Mouse (Mus musculus): ENCODE measurements around the gene Agpat3.

The Agpat3 gene

DNA sequence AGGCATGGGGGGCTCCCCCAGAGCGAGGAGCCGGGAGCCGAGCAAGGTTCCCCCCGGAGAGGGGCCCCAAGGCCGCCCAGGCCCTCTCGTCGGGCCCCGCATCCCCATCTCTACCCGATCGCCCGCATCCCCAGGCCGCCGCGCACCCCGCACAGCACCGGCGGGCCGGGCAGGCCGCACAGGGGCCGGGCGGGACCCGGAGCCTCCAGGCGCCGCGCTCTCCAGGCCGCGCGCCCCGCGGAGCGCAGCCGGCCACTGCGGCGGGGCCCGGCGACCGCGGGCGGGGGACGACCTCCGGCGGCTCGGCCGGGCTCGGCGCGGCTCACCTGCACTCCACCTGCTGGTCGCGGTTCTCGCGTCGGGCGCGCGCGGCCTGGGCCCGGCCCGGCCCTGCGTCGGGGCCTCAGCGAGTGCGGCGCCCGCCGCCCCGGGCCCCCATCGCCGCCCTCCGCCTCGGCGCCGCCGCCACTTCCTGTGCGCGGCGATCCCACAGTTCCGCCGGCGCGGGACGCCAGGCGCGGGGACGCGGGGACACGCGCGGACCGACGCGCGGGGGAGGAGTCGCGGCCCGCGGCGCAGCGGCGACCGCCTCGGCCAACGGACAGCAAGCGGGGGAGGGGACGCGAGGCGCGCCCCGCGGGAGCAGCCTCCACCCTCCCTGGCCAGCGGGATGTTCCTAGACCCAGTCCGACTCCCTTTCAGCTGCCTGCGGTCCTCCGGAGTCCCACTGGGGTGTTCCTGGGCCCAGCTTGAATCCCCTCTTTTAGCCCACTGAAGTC is at the start of gene Agpat3:
Gene Agpat3 (minus strand): TSS at position 603 of the 779 bp plus-strand sequence.
- peak; percentile 56 for DNase-seq (ENCODE audit: low read depth, low spot score)

DNA sequence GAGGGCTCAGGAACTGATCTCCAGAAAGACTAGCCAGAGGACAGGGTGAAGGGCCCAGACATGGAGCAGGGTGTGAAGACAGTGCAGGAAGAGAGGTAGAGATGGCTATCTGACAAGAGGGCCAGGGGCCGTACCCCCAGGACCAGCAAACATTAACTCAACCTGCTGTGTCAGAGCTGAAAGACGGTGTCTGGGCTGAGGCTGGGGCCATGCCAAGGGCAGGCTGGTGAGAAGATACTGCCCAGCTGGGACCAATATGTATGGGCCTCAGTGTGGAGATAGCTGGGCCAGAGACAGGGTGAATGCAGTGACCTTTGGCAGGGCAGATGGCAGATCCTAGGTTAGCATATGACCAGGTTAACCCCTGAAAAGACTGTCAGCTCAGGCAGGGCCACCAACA is 48.8 kb upstream of the Agpat3 start:
- DNase-seq (ENCODE audit: low read depth, low spot score) = no peak

DNA sequence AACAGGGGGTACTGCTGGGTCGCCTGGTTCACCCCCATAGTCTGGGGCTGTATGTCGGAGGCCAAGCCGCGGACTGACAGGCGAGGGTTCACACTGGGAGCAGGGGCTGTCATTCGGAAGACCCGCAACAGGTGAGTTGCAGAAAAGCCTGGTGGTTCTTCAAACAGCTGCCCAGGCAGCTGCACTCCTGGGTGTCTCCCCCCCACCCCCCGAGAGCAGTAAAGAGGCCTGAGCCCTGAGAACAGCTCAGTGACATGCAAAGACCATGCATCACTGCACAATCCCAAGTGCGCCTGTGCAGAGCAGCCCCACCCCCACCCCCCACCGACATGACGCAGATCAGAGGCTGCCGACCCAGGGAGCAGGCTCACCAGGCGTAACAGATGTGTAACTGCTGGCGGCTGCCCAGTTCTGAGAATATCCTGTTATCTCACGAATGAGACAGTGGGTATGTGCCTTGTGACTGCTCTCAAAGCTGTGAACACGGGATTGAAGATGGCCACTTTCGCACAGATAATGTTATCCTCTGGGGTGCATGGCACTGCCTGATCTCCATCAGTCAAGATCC is 46.9 kb upstream of the Agpat3 start:
- DNase-seq (ENCODE audit: low read depth, low spot score) = peak; percentile 92

DNA sequence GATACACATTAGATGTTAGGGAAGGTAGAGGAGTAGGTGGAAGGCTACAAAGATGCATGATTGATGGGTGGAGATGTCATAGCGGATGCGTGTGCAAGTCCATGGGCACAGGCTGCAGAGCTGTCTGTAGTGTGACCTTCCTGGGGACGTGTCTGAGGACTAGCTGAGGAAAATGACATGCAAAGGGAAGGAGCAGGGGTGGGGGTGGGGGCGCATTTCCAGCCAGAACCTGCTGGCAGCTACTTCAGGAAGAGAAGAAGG is 44.3 kb upstream of the Agpat3 start:
- DNase-seq (ENCODE audit: low read depth, low spot score) = no peak

DNA sequence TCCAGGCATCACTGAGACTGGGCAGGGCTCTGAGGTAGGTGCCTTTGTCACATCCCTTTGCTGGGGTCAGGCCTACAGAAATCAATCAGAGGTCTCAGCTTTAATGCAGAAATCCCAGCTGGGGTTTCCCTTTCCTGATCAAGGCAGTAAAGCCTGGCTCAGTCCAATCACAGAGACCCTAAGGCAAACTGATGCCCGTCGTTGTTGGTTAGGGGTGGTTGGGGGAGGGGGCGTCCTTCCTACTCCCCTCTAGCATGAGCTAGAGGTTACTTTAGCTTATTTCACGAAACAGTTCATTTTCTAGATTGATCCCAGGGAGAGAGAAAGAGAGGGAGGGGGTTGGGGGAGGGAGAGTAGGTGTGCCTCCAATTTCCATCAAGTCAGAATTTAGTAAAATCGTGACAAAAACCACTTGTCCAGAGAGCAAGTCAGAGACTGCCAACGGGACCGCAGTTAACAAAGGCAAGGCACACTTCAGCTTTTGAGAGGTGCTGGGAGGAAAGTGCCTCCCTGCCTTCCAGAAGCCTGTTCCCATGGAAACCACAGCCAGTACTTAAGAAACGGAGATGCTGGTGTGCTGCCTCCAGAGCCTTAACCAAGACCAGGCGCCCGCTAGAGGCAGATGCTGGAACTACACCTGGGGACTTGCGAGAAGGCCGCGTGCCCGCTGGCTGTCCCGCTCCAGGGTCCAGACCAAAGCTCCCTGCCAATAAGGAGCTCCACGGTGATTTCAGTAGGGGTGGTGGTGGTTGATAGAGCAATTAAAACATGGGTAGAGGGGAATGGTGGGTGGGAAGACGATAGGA is 43.7 kb upstream of the Agpat3 start:
- peak; percentile 89 for DNase-seq (ENCODE audit: low read depth, low spot score)

DNA sequence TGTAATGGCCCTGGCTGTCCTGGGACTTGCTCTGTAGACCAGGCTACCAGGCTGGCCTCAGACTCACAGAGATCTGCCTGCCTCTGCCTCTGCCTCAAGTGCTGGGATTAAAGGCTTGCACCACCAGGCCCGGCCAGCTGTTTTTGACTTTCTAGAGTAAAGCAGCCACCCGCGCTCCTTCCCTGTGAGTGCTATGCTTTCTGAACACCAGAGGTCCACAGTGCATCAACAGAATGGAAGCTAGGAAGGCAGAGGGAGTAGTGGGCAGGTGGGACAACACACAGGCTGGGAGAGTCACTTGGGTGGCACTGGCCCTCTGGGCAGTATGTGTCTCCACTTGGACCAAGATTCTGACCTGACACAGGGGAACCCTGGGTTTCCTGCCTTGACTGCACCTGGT is 43.1 kb upstream of the Agpat3 start:
- no peak for DNase-seq (ENCODE audit: low read depth, low spot score)

DNA sequence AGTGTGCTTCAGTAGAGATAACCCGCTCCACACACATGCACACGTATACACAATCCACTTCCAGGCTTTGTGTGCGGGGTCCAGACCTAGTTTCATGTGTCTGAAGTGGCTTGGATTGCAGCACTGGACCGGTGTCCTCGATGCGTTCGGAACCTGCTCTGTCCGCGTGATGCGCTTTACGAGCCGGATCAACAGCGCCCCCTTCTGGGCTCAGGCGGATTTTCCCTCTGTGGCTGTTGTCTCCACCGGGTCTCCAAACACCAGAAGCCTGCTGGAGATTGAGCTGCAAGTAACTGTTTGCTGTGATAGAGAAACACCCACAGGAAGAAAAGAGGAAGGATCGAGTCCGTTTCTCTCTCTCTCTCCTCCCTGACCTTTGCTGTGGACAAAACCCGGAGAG is 39.8 kb upstream of the Agpat3 start:
- DNase-seq (ENCODE audit: low read depth, low spot score) = peak; percentile 84

DNA sequence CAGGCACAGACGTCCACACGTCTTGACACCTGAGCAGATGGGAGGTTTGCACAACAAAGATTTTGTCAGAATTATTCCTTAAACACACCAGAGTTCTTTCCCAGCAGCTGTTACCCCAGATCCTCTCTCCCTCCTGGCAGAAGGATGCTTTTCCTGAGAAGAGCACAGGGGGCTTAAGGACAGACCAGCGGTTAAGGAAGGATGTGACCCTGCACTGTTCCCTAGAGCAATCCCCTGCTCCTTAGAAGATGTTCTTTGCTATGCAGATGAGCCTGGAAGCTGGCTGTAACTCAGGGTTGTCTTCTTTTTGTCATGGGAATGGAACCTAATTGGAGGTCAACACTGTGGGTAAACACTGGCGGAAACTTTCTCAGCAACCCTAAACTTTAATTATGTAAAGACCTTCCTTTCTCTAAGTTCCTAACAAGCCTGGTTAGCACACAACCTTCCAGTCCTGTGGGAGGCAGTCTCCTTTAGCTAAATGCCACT is 38.7 kb upstream of the Agpat3 start:
- DNase-seq (ENCODE audit: low read depth, low spot score) = no peak

DNA sequence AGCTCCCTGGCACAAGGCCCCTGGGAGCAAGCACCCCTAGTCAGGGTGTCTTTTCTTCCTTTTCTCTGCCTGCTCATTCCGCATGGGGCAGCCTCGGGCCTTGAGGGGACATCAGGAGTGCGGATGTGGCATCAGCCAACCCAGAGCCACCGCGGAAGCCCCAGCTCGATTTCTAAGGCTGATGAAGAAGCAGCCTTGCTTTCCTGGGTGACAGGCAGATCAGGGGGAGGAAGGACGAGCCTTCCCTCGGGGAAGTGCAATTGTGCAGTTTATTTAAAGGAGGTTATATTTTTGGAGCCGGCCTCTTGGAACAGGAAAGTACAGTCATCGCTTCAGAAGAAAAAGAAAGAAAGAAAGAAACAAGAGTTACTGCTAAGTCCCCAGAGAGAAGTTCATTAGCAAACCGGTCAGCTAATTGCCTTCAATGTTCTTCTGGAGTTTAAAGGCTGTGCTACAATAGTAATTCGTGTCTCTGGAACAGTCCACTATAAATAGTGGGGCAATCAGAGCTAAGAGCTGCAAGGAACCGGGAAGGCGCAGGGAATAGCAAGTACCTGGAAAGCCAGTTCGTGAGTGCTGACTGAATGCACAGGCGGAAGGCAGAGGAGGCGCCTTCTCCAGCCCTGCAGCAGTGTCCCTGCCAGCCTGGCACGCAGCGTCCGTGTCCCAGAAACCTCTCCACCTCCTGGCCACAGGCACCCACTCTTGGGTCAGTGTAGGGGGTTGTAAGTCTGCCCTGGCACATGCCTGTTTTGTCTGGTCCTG is 36.1 kb upstream of the Agpat3 start:
- no peak for DNase-seq (ENCODE audit: low read depth, low spot score)

DNA sequence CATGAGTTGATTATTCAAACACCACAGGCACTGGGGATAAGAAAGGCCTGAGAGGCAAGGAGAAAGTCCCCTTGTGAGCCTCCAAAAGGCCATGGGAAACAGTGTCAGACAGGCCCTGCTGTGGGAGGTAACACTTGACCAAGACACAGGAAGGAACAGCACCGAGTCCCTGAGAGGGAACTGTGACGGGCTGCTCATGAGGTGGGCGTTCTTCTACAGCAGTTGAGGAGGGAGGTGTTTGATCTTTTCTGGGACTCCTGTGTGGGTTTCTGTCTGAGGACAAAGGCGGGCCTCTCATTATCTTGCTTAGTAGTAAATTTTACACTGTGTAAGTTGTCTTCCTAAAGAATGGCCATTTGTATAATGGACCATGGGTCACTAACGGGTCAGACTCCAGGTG is 33.2 kb upstream of the Agpat3 start:
- DNase-seq (ENCODE audit: low read depth, low spot score) = no peak

DNA sequence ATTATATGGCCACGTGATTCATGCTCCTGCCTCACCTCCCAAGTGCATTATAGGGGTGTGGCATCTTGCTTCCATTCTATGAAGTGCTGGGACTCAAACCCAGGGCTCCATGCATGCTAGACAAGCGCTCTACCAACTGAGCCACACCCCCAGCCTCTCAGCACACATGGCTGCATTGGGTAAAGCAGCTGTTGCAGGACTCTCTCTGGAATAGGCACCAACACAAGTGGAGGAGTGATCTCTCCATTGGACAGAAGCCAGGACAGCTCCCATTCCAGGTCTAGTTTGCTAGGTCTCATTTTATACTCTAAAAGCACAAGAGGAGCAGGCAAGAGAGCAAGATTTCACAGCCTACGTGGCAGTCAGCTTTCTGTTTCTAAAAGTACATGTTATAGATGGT is 31.3 kb upstream of the Agpat3 start:
- DNase-seq (ENCODE audit: low read depth, low spot score) = no peak

DNA sequence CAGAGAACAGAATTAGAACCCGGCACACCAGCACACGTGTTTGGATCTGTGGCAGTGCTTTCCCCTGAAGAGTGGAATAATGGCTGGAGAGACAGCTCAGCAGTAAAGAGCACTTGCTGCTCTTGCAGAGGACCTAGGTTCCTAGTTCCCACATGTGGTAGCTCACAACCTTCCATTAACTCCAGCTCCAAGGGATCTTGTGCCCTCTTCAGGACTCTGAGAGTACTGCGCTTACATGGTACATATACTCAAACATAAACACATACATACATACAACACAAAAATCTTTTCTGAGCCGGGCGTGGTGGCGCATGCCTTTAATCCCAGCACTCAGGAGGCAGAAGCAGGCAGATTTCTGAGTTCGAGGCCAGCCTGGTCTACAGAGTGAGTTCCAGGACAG is 26.2 kb upstream of the Agpat3 start:
- no peak for DNase-seq (ENCODE audit: low read depth, low spot score)

DNA sequence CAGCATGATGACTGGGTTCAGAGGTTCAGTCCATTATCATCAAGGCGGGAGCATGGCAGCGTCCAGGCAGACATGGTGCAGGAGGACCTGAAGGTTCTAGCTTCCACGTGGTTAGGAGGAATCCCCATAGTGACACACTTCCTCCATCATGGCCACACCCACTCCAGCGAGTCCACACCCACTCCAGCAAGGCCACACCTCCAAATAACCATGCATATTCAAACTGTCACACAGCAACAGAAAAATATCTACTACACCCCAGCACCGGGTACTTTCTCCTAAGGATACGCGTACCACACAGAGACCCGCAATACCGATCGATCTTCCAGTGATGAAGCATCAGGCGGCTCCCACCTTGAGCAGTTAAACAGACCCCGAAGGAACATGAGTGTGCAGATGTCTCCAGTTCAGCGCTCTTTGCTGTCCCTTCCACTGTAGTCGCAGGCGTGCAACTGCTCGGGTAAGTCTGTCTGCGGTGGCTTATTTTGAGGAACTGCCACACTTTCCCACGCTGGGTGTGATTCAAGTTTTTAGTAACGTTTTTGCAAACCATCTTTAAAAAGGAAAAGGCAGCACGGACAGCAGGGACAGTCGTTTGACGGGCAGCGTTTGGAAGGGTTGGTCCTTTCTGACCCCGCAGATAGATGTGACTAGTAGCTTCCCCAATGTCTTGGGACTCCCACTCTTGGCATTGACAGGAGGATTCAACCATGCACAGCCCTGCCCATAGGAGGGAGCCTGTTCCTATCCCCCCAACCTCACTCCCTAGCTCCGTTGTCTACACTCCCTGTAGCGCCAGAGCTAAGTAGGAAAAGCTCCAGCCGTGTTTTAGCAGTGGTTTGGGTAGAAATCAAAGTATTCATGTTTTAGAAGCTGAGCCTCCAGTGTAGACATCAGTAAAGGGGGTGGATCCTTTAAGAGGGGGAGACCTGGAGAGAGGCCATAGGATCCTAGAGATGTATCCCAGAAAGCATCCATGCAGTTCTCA is 20.7 kb upstream of the Agpat3 start:
- peak; percentile 93 for DNase-seq (ENCODE audit: low read depth, low spot score)

DNA sequence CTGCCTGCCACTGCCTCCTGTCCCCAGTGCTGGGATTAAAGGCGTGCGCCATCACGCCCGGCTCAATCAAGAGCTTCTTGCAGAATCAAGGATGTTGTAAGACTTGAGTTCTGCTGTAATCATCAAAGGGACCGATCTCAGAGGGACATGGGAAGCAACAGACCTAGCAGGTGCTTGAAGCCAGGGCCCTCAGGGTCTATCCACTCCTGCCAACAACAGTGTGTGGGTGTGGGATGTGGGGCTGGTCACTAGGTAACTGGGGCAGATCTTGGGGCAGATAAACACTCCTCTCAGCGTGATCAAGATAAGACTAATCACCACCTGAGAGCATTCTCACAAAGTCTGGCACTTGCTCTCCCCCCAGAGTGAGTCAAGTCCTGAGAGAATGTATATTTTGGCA is 19.5 kb upstream of the Agpat3 start:
- DNase-seq (ENCODE audit: low read depth, low spot score) = no peak

DNA sequence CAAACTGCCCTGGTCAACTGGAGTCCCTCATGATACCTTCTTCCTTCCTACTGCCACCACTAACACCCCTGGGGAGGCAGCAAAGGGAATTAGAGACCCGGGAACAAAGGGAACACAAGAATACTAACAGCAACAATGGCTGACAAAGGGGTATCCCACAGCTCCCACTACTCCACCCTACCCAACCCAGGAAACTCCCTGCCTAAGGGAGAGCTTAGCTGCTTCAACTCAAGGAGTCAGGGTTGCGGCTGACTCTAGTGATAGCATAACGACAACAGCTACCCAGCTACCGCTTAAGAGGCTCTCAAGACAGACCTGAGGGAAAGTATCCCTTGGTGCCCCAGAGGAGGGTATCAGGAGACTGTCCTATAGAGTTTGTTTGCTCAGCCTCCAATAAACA is 15.3 kb upstream of the Agpat3 start:
- no peak for DNase-seq (ENCODE audit: low read depth, low spot score)

DNA sequence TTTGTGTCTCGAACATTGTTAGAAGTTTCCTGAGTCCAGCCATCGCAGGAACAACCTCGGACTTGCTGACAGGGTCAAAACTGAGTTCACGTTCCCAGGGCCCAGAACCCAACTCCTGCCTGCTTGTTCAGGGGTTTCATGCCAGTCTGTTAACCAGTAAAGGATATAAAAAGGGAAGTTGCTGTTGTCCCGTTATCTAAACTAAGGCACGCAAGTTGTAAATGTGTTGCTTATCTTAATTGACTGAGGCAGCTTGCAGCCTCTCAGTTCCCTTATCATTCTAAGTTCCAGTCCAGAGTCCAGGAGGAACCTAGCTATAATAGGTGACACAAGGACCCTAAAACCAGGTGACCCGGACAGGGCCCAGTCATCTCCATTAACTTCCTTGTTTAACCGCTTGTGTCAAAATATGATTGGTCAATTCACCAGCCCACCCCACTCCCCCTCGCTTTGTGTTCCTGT is 14.6 kb upstream of the Agpat3 start:
- DNase-seq (ENCODE audit: low read depth, low spot score) = peak; percentile 53

DNA sequence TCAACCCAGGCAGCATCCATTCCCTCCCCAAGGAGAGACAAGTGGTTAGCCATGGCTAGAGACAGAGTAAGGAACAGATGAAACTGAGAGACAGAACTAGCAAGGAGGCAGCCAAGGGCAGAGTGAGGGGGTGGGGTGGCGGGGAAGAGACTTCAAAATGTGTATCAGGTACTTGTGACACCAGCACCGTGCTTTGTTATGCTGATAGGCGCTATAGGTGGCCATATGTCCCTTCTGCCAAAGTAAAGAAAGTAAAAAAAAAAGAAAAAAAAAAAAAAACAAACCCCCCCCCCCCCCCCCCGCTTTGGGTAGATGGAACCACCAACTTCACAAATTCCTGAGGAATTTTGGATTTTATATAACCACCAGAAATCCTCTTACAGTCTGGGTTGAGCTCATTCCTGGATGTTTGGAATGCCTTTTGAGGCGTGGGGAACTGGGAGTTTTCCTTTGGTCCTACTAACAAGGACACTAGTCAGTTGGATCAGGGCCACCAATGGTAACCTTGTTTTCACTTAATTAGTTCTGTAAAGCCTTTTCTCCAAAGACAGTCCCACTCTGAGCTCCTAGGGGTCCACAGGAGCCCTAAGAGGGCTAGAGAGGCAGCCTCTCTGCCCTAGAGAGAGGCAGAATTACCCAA is 14.0 kb upstream of the Agpat3 start:
- DNase-seq (ENCODE audit: low read depth, low spot score) = no peak

DNA sequence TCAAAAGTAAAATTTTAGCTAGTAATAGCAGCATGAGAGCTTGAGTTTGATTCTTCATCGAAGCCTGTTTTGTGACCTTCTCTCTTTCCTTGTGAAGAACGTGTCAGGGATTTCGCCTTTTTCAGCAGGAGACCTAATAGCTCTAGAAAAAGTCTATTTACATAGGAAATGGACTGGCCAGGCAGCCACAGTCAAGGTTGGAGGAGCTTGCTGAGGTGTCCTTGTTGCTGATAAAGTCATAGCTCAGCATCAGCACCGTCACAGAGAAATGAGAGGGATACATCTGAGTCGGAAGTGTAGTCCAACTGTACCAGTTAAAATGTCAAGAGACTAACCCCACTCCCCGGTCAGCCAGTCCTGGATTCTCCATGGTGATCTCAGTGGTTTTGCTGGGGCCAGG is 13.3 kb upstream of the Agpat3 start:
- no peak for DNase-seq (ENCODE audit: low read depth, low spot score)

DNA sequence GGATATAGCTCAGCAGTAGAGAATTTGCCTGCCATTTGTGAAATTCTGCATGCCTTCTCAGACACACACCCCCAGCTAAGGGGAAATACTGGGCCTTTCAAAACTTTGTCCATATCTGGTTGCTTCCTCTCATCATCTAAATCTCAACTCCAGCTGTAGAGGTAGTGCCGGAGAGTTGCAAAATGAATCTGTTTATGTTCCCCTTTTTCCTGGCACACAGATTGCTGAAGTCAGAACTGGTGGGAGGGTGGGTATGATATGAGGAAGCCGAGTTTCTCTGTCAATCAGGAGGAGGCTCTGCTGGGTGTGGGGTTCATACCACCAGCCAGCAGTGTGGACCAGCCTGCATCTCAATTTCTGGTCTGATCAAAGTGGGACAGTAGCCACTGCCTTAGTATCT is 11.8 kb upstream of the Agpat3 start:
- peak; percentile 85 for DNase-seq (ENCODE audit: low read depth, low spot score)

DNA sequence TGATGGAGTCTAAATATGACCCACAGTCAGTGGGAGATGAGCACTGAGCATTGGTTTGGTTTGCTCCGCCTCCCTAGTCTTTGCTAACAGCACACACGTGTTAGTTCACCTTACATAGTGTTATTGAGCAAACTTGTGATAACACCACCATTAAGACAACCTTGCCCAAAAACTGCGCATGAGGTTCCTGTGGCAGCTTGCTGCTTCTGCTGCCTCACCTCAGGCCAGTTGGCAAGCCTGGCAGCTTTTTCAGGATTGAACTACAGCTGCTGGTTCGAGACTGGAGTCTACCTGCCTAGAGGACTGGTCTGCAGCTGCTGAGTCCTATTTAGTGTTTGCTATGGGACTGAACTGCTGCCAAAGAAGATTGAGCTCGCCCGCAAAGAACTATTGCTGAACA is 11.1 kb upstream of the Agpat3 start:
- DNase-seq (ENCODE audit: low read depth, low spot score) = no peak

All from A20 (cell line).